Mouse (Mus musculus) CH12.LX (cell line): Measurements from ENCODE around the gene Elovl3. TPM values are rescaled to one million over a fixed set of nuclear protein-coding genes. Genes with fewer than 3 reads are reported as not detected.

Experiments used
- DNase-seq: peaks from one replicate; pipeline ENCODE4 v3.0.0-alpha.2; 2013; ENCODE audit errors: extremely low read depth
- H3K27ac ChIP-seq: 2 replicates; pipeline ENCODE4 v1.5.1; 2012; ENCODE audit warnings: low read depth, mild to moderate bottlenecking, control low read depth, moderate library complexity; ENCODE audit not compliant: insufficient read depth
- H3K27me3 ChIP-seq: replicated peaks from 2 replicates; pipeline ENCODE3; 2012; ENCODE audit warnings: inconsistent platforms
- H3K36me3 ChIP-seq, 2 experiments: replicated peaks in 1 of 2; 2 replicates each; pipeline versions ENCODE3 to v1.6.1; 2012; ENCODE audit warnings: inconsistent platforms in 1 of 2, low read length in 1 of 2, mild to moderate bottlenecking in 1 of 2, mixed read lengths in 1 of 2, moderate library complexity in 1 of 2; ENCODE audit not compliant: control insufficient read depth in 1 of 2, insufficient read depth in 1 of 2
- H3K4me1 ChIP-seq, 2 experiments: 2 replicates each; pipeline ENCODE4 v1.6.1; 2012; ENCODE audit warnings: inconsistent platforms in 1 of 2, moderate library complexity in 1 of 2; ENCODE audit not compliant: insufficient read depth in 2 of 2, control insufficient read depth in 1 of 2
- H3K4me2 ChIP-seq: 2 replicates; pipeline ENCODE4 v1.6.1; 2012; ENCODE audit warnings: low read depth, mild to moderate bottlenecking, control low read depth; ENCODE audit not compliant: poor library complexity, insufficient read depth, severe bottlenecking
- H3K4me3 ChIP-seq, 3 experiments: fragments of 150-350 bp in 1 of 3; sonication (generic) in 1 of 3; replicated peaks in 1 of 3; 2 replicates each; pipeline versions ENCODE3 to v1.5.1; 2011 to 2012; ENCODE audit warnings: low read depth in 2 of 3, low read length in 2 of 3, mild to moderate bottlenecking in 2 of 3, moderate library complexity in 2 of 3, control low read depth in 1 of 3, improper control_type of control experiment in 1 of 3, inconsistent platforms in 1 of 3, mixed read lengths in 1 of 3; ENCODE audit not compliant: poor library complexity in 1 of 3
- H3K79me2 ChIP-seq: replicated peaks from 2 replicates; pipeline ENCODE4 v1.6.1; 2012; ENCODE audit warnings: mild to moderate bottlenecking, moderate library complexity; ENCODE audit not compliant: control insufficient read depth, poor library complexity, insufficient read depth, severe bottlenecking; ENCODE audit errors: extremely low read depth
- H3K9ac ChIP-seq: 2 replicates; pipeline ENCODE4 v1.6.1; 2012; ENCODE audit warnings: low read depth, mild to moderate bottlenecking, control low read depth, moderate library complexity; ENCODE audit not compliant: insufficient read depth
- H3K9me3 ChIP-seq: replicated peaks from 2 replicates; pipeline ENCODE3; 2012; ENCODE audit warnings: low read length, inconsistent platforms, mixed read lengths
- BHLHE40 ChIP-seq: IDR thresholded peaks from 2 replicates; pipeline ENCODE4 v1.6.1; 2011; ENCODE audit warnings: mild to moderate bottlenecking, low read depth, low read length, improper control_type of control experiment
- CHD1 ChIP-seq: IDR thresholded peaks from 2 replicates; pipeline ENCODE4 v1.6.1; 2012; ENCODE audit warnings: low read depth, low read length, improper control_type of control experiment, inconsistent platforms
- ELF1 ChIP-seq: IDR thresholded peaks from 2 replicates; pipeline ENCODE4 v1.6.1; 2014; ENCODE audit warnings: low read depth, mild to moderate bottlenecking, inconsistent platforms, low read length, improper control_type of control experiment
- ETS1 ChIP-seq: conservative IDR thresholded peaks from 2 replicates; pipeline ENCODE4 v1.6.1; 2012; ENCODE audit warnings: low read depth, mild to moderate bottlenecking, inconsistent platforms, low read length, improper control_type of control experiment, moderate library complexity
- GABPA ChIP-seq: IDR thresholded peaks from 2 replicates; pipeline ENCODE4 v1.6.1; 2012; ENCODE audit warnings: low read depth, low read length, improper control_type of control experiment, inconsistent platforms; ENCODE audit not compliant: insufficient replicate concordance
- IRF4 ChIP-seq: IDR thresholded peaks from 2 replicates; pipeline ENCODE4 v1.6.1; 2014; ENCODE audit warnings: low read depth, mild to moderate bottlenecking, inconsistent platforms, low read length, improper control_type of control experiment
- JUN ChIP-seq: IDR thresholded peaks from 2 replicates; pipeline ENCODE4 v1.6.1; 2011; ENCODE audit warnings: low read depth, mild to moderate bottlenecking, low read length, improper control_type of control experiment, moderate library complexity; ENCODE audit not compliant: insufficient read depth
- JUND ChIP-seq: conservative IDR thresholded peaks from 2 replicates; pipeline ENCODE4 v1.6.1; 2011; ENCODE audit warnings: low read depth, low read length, improper control_type of control experiment
- MXI1 ChIP-seq: IDR thresholded peaks from 2 replicates; pipeline ENCODE4 v1.6.1; 2011; ENCODE audit warnings: mild to moderate bottlenecking, low read depth, low read length, improper control_type of control experiment
- POLR2A ChIP-seq: IDR thresholded peaks from 2 replicates; pipeline ENCODE4 v1.6.1; 2011; ENCODE audit warnings: low read depth, mild to moderate bottlenecking, improper control_type of control experiment, low read length
- POLR2AphosphoS2 ChIP-seq: IDR thresholded peaks from 2 replicates; pipeline ENCODE4 v1.6.1; 2011; ENCODE audit warnings: low read depth, low read length, improper control_type of control experiment
- SMC3 ChIP-seq: IDR thresholded peaks from 2 replicates; pipeline ENCODE4 v1.6.1; 2011; ENCODE audit warnings: low read depth, low read length, improper control_type of control experiment
- TCF12 ChIP-seq: IDR thresholded peaks from 2 replicates; pipeline ENCODE4 v1.6.1; 2014; ENCODE audit warnings: low read depth, mild to moderate bottlenecking, inconsistent platforms, low read length, improper control_type of control experiment
- UBTF ChIP-seq: IDR thresholded peaks from 2 replicates; pipeline ENCODE4 v1.6.1; 2012; ENCODE audit warnings: low read depth, mild to moderate bottlenecking, inconsistent platforms, low read length, improper control_type of control experiment, moderate library complexity
- ZC3H11A ChIP-seq: IDR thresholded peaks from 2 replicates; pipeline ENCODE4 v1.6.1; 2012; ENCODE audit warnings: low read depth, mild to moderate bottlenecking, inconsistent platforms, low read length, improper control_type of control experiment
- ZMIZ1 ChIP-seq: IDR thresholded peaks from 2 replicates; pipeline ENCODE4 v1.6.1; 2012; ENCODE audit warnings: low read depth, mild to moderate bottlenecking, inconsistent platforms, low read length, improper control_type of control experiment
- ZNF384 ChIP-seq: IDR thresholded peaks from 2 replicates; pipeline ENCODE4 v1.6.1; 2012; ENCODE audit warnings: low read depth, low read length, improper control_type of control experiment, inconsistent platforms
- dilution Hi-C: fragments of 300-500 bp; cut with MboI; formaldehyde crosslinking; loops from 2 replicates; pipeline ENCODE4 v1.14.3; 2020; ENCODE audit warnings: low sequenced_read_pairs; ENCODE audit not compliant: extremely low pct_unique_long_range_greater_than_20kb, extremely low pct_ligation_motif_present
- in situ Hi-C: fragments of 300-500 bp; cut with MboI; formaldehyde crosslinking; loops from 3 replicates; pipeline ENCODE4 v1.14.3; 2019; ENCODE audit warnings: low sequenced_read_pairs, low pct_ligation_motif_present, low pct_unique_long_range_greater_than_20kb, mixed read lengths
- polyA plus RNA-seq: library from polyadenylated mRNA; unstranded; fragments of >175 nt; gene quantifications from 2 replicates; pipeline ENCODE4 v1.2.1, GENCODE M21; 2012; ENCODE audit warnings: low read depth; ENCODE audit not compliant: insufficient read length
- total RNA-seq, 2 experiments: library from RNA; depleted of rRNA; stranded (reverse); fragments of 300-350 nt in 1 of 2; fragments of >200 nt in 1 of 2; gene quantifications; 2 replicates each; pipeline ENCODE4 v1.2.3; 2012 to 2014

The Elovl3 gene
- total and polyA plus RNA-seq, 3 experiments, result not detected

GRCm38 (mm10) chr19:46091641-46092040 is 40.1 kb upstream of the Elovl3 start:
- H3K27ac ChIP-seq, result no peak overlapping the region
- H3K4me2 ChIP-seq, result no peak overlapping the region
- in situ Hi-C loops, result no loop called here

GRCm38 (mm10) chr19:46094144-46094543 is 37.6 kb upstream of the Elovl3 start:
- DNase-seq, result no peak
- H3K79me2 ChIP-seq, result no peaks in the 10 kb centered on the region
- no peak overlapping the region for H3K27ac ChIP-seq
- H3K36me3 ChIP-seq, result no peaks in the 10 kb centered on the region
- H3K4me2 ChIP-seq, result no peak overlapping the region
- in situ Hi-C loops, result no loop called here
- no peak overlapping the region for H3K4me3 ChIP-seq
- H3K9me3 ChIP-seq, result peaks cover 5% of the 10 kb centered on the region
- H3K4me1 ChIP-seq, result no peaks in the 10 kb centered on the region
- peaks cover 2% of the 10 kb centered on the region for H3K27me3 ChIP-seq
- no peak for TF ChIP-seq ETS1
- no peak for TF ChIP-seq BHLHE40
- no peak for TF ChIP-seq SMC3
- TF ChIP-seq ZC3H11A, result no peak
- no peak for TF ChIP-seq POLR2A
- TF ChIP-seq POLR2AphosphoS2, result no peak
- TF ChIP-seq IRF4, result no peak
- no peak for TF ChIP-seq ZNF384
- dilution Hi-C loops, result no loop called here
- no peak overlapping the region for H3K9ac ChIP-seq

More at GRCm38 (mm10) chr19:46091641-46092040, 40.1 kb upstream of the Elovl3 start:
- H3K27me3 ChIP-seq, result no peaks in the 10 kb centered on the region
- no peak overlapping the region for H3K4me3 ChIP-seq
- dilution Hi-C loops, result no loop called here
- TF ChIP-seq ELF1 (no peak), GABPA (no peak), ZNF384 (no peak), MXI1 (no peak), IRF4 (no peak), CHD1 (no peak), TCF12 (no peak), JUN (no peak), JUND (no peak), UBTF (no peak), ZMIZ1 (no peak), ETS1 (no peak), POLR2A (no peak)
- no peaks in the 10 kb centered on the region for H3K4me1 ChIP-seq
- no peak overlapping the region for H3K9ac ChIP-seq
- no peak for DNase-seq
- H3K9me3 ChIP-seq, result peaks cover 5% of the 10 kb centered on the region
- H3K79me2 ChIP-seq, result no peaks in the 10 kb centered on the region
- peaks cover 0 to 2% of the 10 kb centered on the region in 2 experiments for H3K36me3 ChIP-seq
